ENCODE assay signal across 8 mouse cellular contexts in the genomic region with DNA sequence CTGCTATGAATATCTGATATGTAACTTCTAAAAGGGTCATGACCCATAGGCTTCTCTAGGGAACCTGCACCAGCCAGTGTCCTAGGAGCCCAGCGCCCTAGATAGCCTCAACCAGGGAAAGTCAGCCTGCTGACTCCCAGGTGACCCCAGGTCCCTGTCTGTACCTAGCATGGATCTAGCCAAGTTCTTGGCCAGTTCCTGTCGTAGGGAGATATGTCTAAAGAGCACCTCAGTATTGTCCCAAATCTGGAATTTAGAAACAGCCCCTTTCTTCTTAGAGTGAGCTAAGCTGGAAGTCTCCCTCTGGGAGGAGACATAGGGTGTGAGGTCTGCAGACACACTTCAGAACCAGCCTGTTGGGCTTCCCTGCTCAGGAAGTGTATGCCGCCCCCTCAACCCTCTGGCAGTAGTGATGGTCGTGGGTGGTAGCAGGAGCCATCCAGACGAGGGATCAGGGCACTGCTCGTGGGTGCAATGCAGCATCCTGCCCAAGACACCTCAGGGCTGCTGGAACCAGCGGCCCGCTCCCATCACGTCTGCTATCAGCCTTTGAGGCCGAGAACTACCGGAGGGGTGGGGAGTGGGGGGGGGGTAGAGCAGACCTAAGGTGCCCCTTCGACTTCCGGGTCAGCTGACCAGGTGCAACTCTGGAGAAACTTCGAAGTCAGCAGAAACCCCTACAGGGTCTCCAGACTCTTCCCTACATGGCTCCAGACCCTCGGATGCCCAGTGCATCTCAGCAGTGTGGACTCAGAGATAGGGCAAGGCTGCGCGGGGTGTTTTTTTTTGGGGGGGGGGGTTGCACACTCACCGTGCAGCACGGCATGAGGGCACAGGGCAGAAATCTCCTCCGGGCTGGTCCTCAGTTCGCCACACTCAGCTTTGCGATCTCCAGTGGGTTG. TPM values are rescaled to one million over a fixed set of nuclear protein-coding genes. Genes with fewer than 3 reads are reported as not detected.
DNase-seq lines count a peak whose midpoint lies in the region; ATAC-seq and TF ChIP-seq lines count a peak whose summit lies in the region.

Gene Osbpl5 (minus strand): TSS at position 861 of the 902 bp plus-strand sequence.

- H3K9me3 ChIP-seq in lung, embryonic 16.5 days (ENCODE audit: control insufficient read depth, low read length) = no peaks in the 10 kb centered on the region
- no peaks in the 10 kb centered on the region for H3K9me3 ChIP-seq in midbrain, embryonic 15.5 days

- peak within 1 kb of the TSS; percentile 78 for H3K4me2 ChIP-seq in lung, embryonic 16.5 days (ENCODE audit: low read depth, low read length)
- H3K4me2 ChIP-seq in midbrain, embryonic 15.5 days = peak within 1 kb of the TSS; percentile 81

- H3K27ac ChIP-seq in lung, embryonic 16.5 days (ENCODE audit: low read length) = no peak within 1 kb of the TSS
- no peak within 1 kb of the TSS; the same call in 1 of the 2 replicates for H3K27ac ChIP-seq in bone marrow, adult 2 months (ENCODE audit: control insufficient read depth, insufficient read depth, low read depth, low read length, poor library complexity)
- H3K27ac ChIP-seq in midbrain, embryonic 15.5 days = no peak within 1 kb of the TSS

- no peak for DNase-seq in lung, postnatal 10 days
- DNase-seq in heart, adult 18-20 months = no peak
- no peak for DNase-seq in layer of hippocampus, adult 8-10 months (ENCODE audit: low spot score in 2 of 2)
- no peak for DNase-seq in embryo, embryonic 9.5 days (ENCODE audit: extremely low spot score)
- no peak for DNase-seq in urinary bladder, adult 18-20 months (ENCODE audit: low spot score in 2 of 2)

- TF ChIP-seq POLR2A in bone marrow, adult 2 months (IDR thresholded peaks at IDR 0.05; ENCODE audit: borderline replicate concordance, control insufficient read depth, low read depth, low read length) = no peak

- peaks cover 11% of the 10 kb centered on the region for H3K4me1 ChIP-seq in lung, embryonic 16.5 days (replicated peaks; ENCODE audit: control insufficient read depth, insufficient read depth, low read length)
- no peaks in the 10 kb centered on the region for H3K4me1 ChIP-seq in bone marrow, adult 2 months (ENCODE audit: control insufficient read depth, insufficient read depth, low read length)
- H3K4me1 ChIP-seq in midbrain, embryonic 15.5 days = peaks cover 10% of the 10 kb centered on the region

- no peaks in the 10 kb centered on the region; the same call in 1 of the 2 replicates for H3K27me3 ChIP-seq in lung, embryonic 16.5 days (ENCODE audit: control insufficient read depth, insufficient read depth, low read depth, low read length)
- H3K27me3 ChIP-seq in midbrain, embryonic 15.5 days (replicated peaks) = peaks cover 19% of the 10 kb centered on the region

- H3K4me3 ChIP-seq in lung, embryonic 16.5 days (ENCODE audit: low read length) = peak within 1 kb of the TSS; percentile 46
- peak within 1 kb of the TSS; percentile 73 for H3K4me3 ChIP-seq in bone marrow, adult 2 months (replicated peaks; ENCODE audit: control insufficient read depth, low read depth, low read length)
- H3K4me3 ChIP-seq in midbrain, embryonic 15.5 days = peak within 1 kb of the TSS; percentile 37

- ATAC-seq in lung, embryonic 16.5 days (ENCODE audit: low read depth) = no peak
- peak; percentile 5; the same call in 1 of the 2 replicates for ATAC-seq in midbrain, embryonic 15.5 days (replicated peaks)

- H3K36me3 ChIP-seq in lung, embryonic 16.5 days (ENCODE audit: control insufficient read depth, insufficient read depth, low read length) = no peaks in the 10 kb centered on the region
- no peaks in the 10 kb centered on the region for H3K36me3 ChIP-seq in midbrain, embryonic 15.5 days (replicated peaks)

- no peak for TF ChIP-seq CTCF in bone marrow, adult 2 months (IDR thresholded peaks at IDR 0.05; ENCODE audit: control insufficient read depth, insufficient read depth, low read length)

- peak within 1 kb of the TSS; percentile 53 for H3K9ac ChIP-seq in lung, embryonic 16.5 days (ENCODE audit: low read length)
- H3K9ac ChIP-seq in midbrain, embryonic 15.5 days = peak within 1 kb of the TSS; percentile 9; the same call in 1 of the 2 replicates

- 22% methylated on average over 20 of the region's 22 CpGs for WGBS in lung, embryonic 16.5 days
- WGBS in bone marrow, adult 2 months = 17% methylated on average over 22 of the region's 22 CpGs
- WGBS in midbrain, embryonic 15.5 days = 29% methylated on average over 21 of the region's 22 CpGs

RNA-seq across cellular contexts. Expression of gene Osbpl5, which starts in this region (rescaled TPM):
- polyA plus RNA-seq in lung, embryonic 16.5 days (2015; fragmentation: Nextera tagmentation; extraction: Ambion mirVana) = 45.5 and 48.3 TPM in 2 replicates
- 3.4 and 6.7 TPM in 2 replicates for polyA plus RNA-seq in bone marrow, adult 2 months (2011; ENCODE audit: insufficient read depth, insufficient read length, low replicate concordance, missing spikeins)
- total RNA-seq in heart, adult 18-20 months (2021) = 10 to 100 TPM; 16.6 to 17.6 TPM
- 10 to 100 TPM; 20.0 to 24.8 (median 22.7) TPM for total RNA-seq in layer of hippocampus, adult 8-10 months (2022)
- polyA plus RNA-seq in midbrain, embryonic 15.5 days (2015; fragmentation: Nextera tagmentation; extraction: Ambion mirVana) = 39.7 and 44.0 TPM in 2 replicates
